ENCODE assay signal across 10 mouse cellular contexts in genomic region chr11:113583879-113584661, GRCm38 (mm10). TPM values are rescaled to one million over a fixed set of nuclear protein-coding genes. Genes with fewer than 3 reads are reported as not detected.
A peak's percentile ranks its signal among the peaks of the same experiment; 100 is the strongest.
DNase-seq lines count a peak whose midpoint lies in the region; ATAC-seq and TF ChIP-seq lines count a peak whose summit lies in the region.
"Had no signal": no experiment of that assay in that cellular context is flagged by ENCODE, and none has a peak within 500 bp of the region (broad histone marks: within the 10 kb centered on the region; RNA-seq: fewer than 3 reads in every experiment).

No protein-coding gene starts in this region.

- H3K9ac ChIP-seq in midbrain, postnatal 0 days (replicated peaks; ENCODE audit: low read length, poor library complexity, severe bottlenecking) = no peak overlapping the region
- H3K9ac ChIP-seq in kidney, embryonic 14.5 days (ENCODE audit: low read depth, low read length) = no peak overlapping the region
- no peak overlapping the region for H3K9ac ChIP-seq in liver, embryonic 12.5 days

- ATAC-seq in midbrain, postnatal 0 days (ENCODE audit: low FRiP score) = no peak
- ATAC-seq in kidney, embryonic 14.5 days (ENCODE audit: low FRiP score, low TSS enrichment) = no peak
- no peak for ATAC-seq in liver, embryonic 12.5 days

- H3K27ac ChIP-seq in forebrain, embryonic 10.5 days = peak overlapping the region; percentile 78
- no peak overlapping the region for H3K27ac ChIP-seq in midbrain, postnatal 0 days (ENCODE audit: low read depth, low read length)
- no peak overlapping the region for H3K27ac ChIP-seq in kidney, embryonic 14.5 days (ENCODE audit: low read depth, low read length)
- no peak overlapping the region for H3K27ac ChIP-seq in liver, embryonic 12.5 days
- H3K27ac ChIP-seq: macrophage had no signal

- peaks cover 24% of the 10 kb centered on the region for H3K4me1 ChIP-seq in forebrain, embryonic 10.5 days
- no peaks in the 10 kb centered on the region for H3K4me1 ChIP-seq in midbrain, postnatal 0 days (ENCODE audit: insufficient read depth, low read length)
- H3K4me1 ChIP-seq in kidney, embryonic 14.5 days (ENCODE audit: control insufficient read depth, insufficient read depth, low read length) = no peaks in the 10 kb centered on the region
- no peaks in the 10 kb centered on the region; the same call in 1 of the 2 replicates for H3K4me1 ChIP-seq in liver, embryonic 12.5 days

- WGBS in forebrain, embryonic 10.5 days = 64% methylated on average over 11 of the region's 11 CpGs
- 43% methylated on average over 11 of the region's 11 CpGs for WGBS in midbrain, postnatal 0 days
- 45% methylated on average over 11 of the region's 11 CpGs for WGBS in kidney, embryonic 14.5 days
- WGBS in liver, embryonic 12.5 days (ENCODE audit: insufficient replicate concordance) = 54% methylated on average over 11 of the region's 11 CpGs

- DNase-seq in heart, adult 11 months = peak; percentile 90
- DNase-seq in heart, postnatal 25 days (ENCODE audit: low spot score) = no peak
- DNase-seq in forebrain, embryonic 10.5 days (ENCODE audit: extremely low spot score, low spot score) = no peak
- peak; percentile 40 for DNase-seq in layer of hippocampus, adult 9-10 months (ENCODE audit: low spot score)
- DNase-seq in midbrain, postnatal 0 days (ENCODE audit: low spot score) = peak; percentile 60
- DNase-seq in frontal cortex, postnatal 25 days (ENCODE audit: low spot score in 2 of 2) = no peak

- no peak for TF ChIP-seq CTCF in midbrain, postnatal 0 days (IDR thresholded peaks at IDR 0.05)

- no peak overlapping the region for H3K4me3 ChIP-seq in forebrain, embryonic 10.5 days
- H3K4me3 ChIP-seq in midbrain, postnatal 0 days (ENCODE audit: low read depth, low read length) = no peak overlapping the region
- H3K4me3 ChIP-seq in kidney, embryonic 14.5 days (ENCODE audit: low read length) = no peak overlapping the region
- H3K4me3 ChIP-seq in liver, embryonic 12.5 days = no peak overlapping the region
- H3K4me3 ChIP-seq: erythroblast, embryonic 14.5 days had no signal

- no peaks in the 10 kb centered on the region for H3K9me3 ChIP-seq in forebrain, embryonic 10.5 days
- H3K9me3 ChIP-seq in midbrain, postnatal 0 days (ENCODE audit: low read length) = no peaks in the 10 kb centered on the region
- H3K9me3 ChIP-seq in kidney, embryonic 14.5 days (ENCODE audit: control insufficient read depth, low read length) = no peaks in the 10 kb centered on the region
- H3K9me3 ChIP-seq in liver, embryonic 12.5 days (replicated peaks) = no peaks in the 10 kb centered on the region

- no peaks in the 10 kb centered on the region for H3K36me3 ChIP-seq in forebrain, embryonic 10.5 days (replicated peaks)
- no peaks in the 10 kb centered on the region for H3K36me3 ChIP-seq in midbrain, postnatal 0 days (ENCODE audit: insufficient read depth, low read length)
- no peaks in the 10 kb centered on the region for H3K36me3 ChIP-seq in kidney, embryonic 14.5 days (ENCODE audit: control insufficient read depth, insufficient read depth, low read length)
- no peaks in the 10 kb centered on the region for H3K36me3 ChIP-seq in liver, embryonic 12.5 days

- no peaks in the 10 kb centered on the region for H3K27me3 ChIP-seq in forebrain, embryonic 10.5 days (ENCODE audit: poor library complexity, severe bottlenecking)
- H3K27me3 ChIP-seq in midbrain, postnatal 0 days (ENCODE audit: insufficient read depth, low read length) = no peaks in the 10 kb centered on the region
- H3K27me3 ChIP-seq in kidney, embryonic 14.5 days (ENCODE audit: control insufficient read depth, insufficient read depth, low read length) = no peaks in the 10 kb centered on the region
- no peaks in the 10 kb centered on the region for H3K27me3 ChIP-seq in liver, embryonic 12.5 days (replicated peaks)

- H3K4me2 ChIP-seq in midbrain, postnatal 0 days (ENCODE audit: low read depth, low read length, poor library complexity, severe bottlenecking) = no peak overlapping the region
- H3K4me2 ChIP-seq in kidney, embryonic 14.5 days (replicated peaks; ENCODE audit: low read depth, low read length) = no peak overlapping the region
- no peak overlapping the region for H3K4me2 ChIP-seq in liver, embryonic 12.5 days

- intact Hi-C loops in heart, postnatal 25 days (cut with DNase I) = no loop called here

RNA-seq across cellular contexts. Expression of gene Sstr2, which starts 35.1 kb away (rescaled TPM):
- total RNA-seq in heart, postnatal 25 days (2021) = not detected
- 2.7 and 4.1 TPM in 2 replicates for polyA plus RNA-seq in forebrain, embryonic 10.5 days (2016; fragmentation: Nextera tagmentation; extraction: Ambion mirVana)
- total RNA-seq in midbrain, postnatal 0 days (2014; rRNA removed) = 16.4 and 26.3 TPM in 2 replicates
- 8.8 and 10.2 TPM in 2 replicates for polyA plus RNA-seq in midbrain, postnatal 0 days (2015; fragmentation: Nextera tagmentation; extraction: Ambion mirVana)
- 0.28 and 0.33 TPM in 2 replicates for polyA plus RNA-seq in kidney, embryonic 14.5 days (2014; fragmentation: Nextera tagmentation; extraction: Ambion mirVana)
- 2.2 and 2.7 TPM in 2 replicates for polyA plus RNA-seq in liver, embryonic 12.5 days (2016; fragmentation: Nextera tagmentation; extraction: Ambion mirVana)
- polyA plus RNA-seq: erythroblast, embryonic 14.5 days; macrophage had no signal

Comparison
In these comparisons a context has a peak if more than half of its experiments do, and no peak if none do; other contexts are left out.
1. DNase-seq: peak in heart, adult 11 months (single experiment), layer of hippocampus, adult 9-10 months (single experiment) and midbrain, postnatal 0 days (single experiment); none in heart, postnatal 25 days (single experiment), forebrain, embryonic 10.5 days (single experiment) and frontal cortex, postnatal 25 days (0 of 2).